Mouse (Mus musculus): Measurements from ENCODE around the gene Neurod2. TPM values are rescaled to one million over a fixed set of nuclear protein-coding genes. Genes with fewer than 3 reads are reported as not detected.

The Neurod2 gene
- polyA plus RNA-seq, 1 experiment: not detected

- peaks cover 77% of the 10 kb centered on the region for H3K27me3 ChIP-seq (ENCODE audit: control insufficient read depth, insufficient read depth, insufficient read length)
Observed at GRCm38 (mm10) chr11:98332841-98333240, 3.4 kb upstream of the Neurod2 start.

GRCm38 (mm10) chr11:98332186-98332585 lies 2.7 kb upstream of the Neurod2 start:
- TF ChIP-seq FOSL1 (IDR thresholded peaks at IDR 0.05; ENCODE audit: insufficient read depth, low read length, poor library complexity, severe bottlenecking): no peak
- TF ChIP-seq MYOD1 (IDR thresholded peaks at IDR 0.05; ENCODE audit: control insufficient read depth, insufficient read length, low read depth): no peak
- TF ChIP-seq CTCF (IDR thresholded peaks at IDR 0.05; ENCODE audit: control insufficient read depth, insufficient read depth, insufficient read length): no peak
- TF ChIP-seq MAX (IDR thresholded peaks at IDR 0.05): no peak
- no peak for TF ChIP-seq MYOG (IDR thresholded peaks at IDR 0.05; ENCODE audit: control insufficient read depth, extremely low read depth, insufficient read length)
- TF ChIP-seq CEBPB (IDR thresholded peaks at IDR 0.05; ENCODE audit: low read depth): no peak
- no peak for TF ChIP-seq USF1 (IDR thresholded peaks at IDR 0.05; ENCODE audit: low read depth)
- H3K27me3 ChIP-seq (ENCODE audit: control insufficient read depth, insufficient read depth, insufficient read length): peaks cover 78% of the 10 kb centered on the region
- H3K79me3 ChIP-seq (ENCODE audit: low read depth): no peaks in the 10 kb centered on the region
- no peaks in the 10 kb centered on the region for H3K36me3 ChIP-seq (ENCODE audit: control insufficient read depth, insufficient read depth)
- H3K79me2 ChIP-seq (ENCODE audit: control insufficient read depth, insufficient read depth): no peaks in the 10 kb centered on the region
- no peak overlapping the region for H3K4me3 ChIP-seq (ENCODE audit: insufficient read depth, poor library complexity, severe bottlenecking)
- no peak overlapping the region for H3ac ChIP-seq (ENCODE audit: control insufficient read depth, insufficient read length, low read depth)

More at GRCm38 (mm10) chr11:98332841-98333240, 3.4 kb upstream of the Neurod2 start:
- no peak overlapping the region for H3K4me3 ChIP-seq (ENCODE audit: insufficient read depth, poor library complexity, severe bottlenecking)
- H3ac ChIP-seq (ENCODE audit: control insufficient read depth, insufficient read length, low read depth): no peak overlapping the region
- TF ChIP-seq CEBPB (IDR thresholded peaks at IDR 0.05; ENCODE audit: low read depth) (no peak), USF1 (IDR thresholded peaks at IDR 0.05; ENCODE audit: low read depth) (no peak), MAX (IDR thresholded peaks at IDR 0.05) (no peak), CTCF (IDR thresholded peaks at IDR 0.05; ENCODE audit: control insufficient read depth, insufficient read depth, insufficient read length) (no peak), MYOG (IDR thresholded peaks at IDR 0.05; ENCODE audit: control insufficient read depth, extremely low read depth, insufficient read length) (no peak), FOSL1 (IDR thresholded peaks at IDR 0.05; ENCODE audit: insufficient read depth, low read length, poor library complexity, severe bottlenecking) (no peak), MYOD1 (IDR thresholded peaks at IDR 0.05; ENCODE audit: control insufficient read depth, insufficient read length, low read depth) (no peak)
- H3K79me3 ChIP-seq (ENCODE audit: low read depth): no peaks in the 10 kb centered on the region
- H3K36me3 ChIP-seq (ENCODE audit: control insufficient read depth, insufficient read depth): no peaks in the 10 kb centered on the region
- H3K79me2 ChIP-seq (ENCODE audit: control insufficient read depth, insufficient read depth): no peaks in the 10 kb centered on the region

GRCm38 (mm10) chr11:98331401-98331800 lies 2.0 kb upstream of the Neurod2 start:
- Histone ChIP-seq H3ac (ENCODE audit: control insufficient read depth, insufficient read length, low read depth) (no peak overlapping the region), H3K79me2 (ENCODE audit: control insufficient read depth, insufficient read depth) (no peaks in the 10 kb centered on the region), H3K4me3 (ENCODE audit: insufficient read depth, poor library complexity, severe bottlenecking) (no peak overlapping the region), H3K27me3 (ENCODE audit: control insufficient read depth, insufficient read depth, insufficient read length) (peaks cover 81% of the 10 kb centered on the region), H3K79me3 (ENCODE audit: low read depth) (no peaks in the 10 kb centered on the region), H3K36me3 (ENCODE audit: control insufficient read depth, insufficient read depth) (no peaks in the 10 kb centered on the region)
- TF ChIP-seq MYOG (IDR thresholded peaks at IDR 0.05; ENCODE audit: control insufficient read depth, extremely low read depth, insufficient read length) (no peak), CEBPB (IDR thresholded peaks at IDR 0.05; ENCODE audit: low read depth) (no peak), MYOD1 (IDR thresholded peaks at IDR 0.05; ENCODE audit: control insufficient read depth, insufficient read length, low read depth) (no peak), CTCF (IDR thresholded peaks at IDR 0.05; ENCODE audit: control insufficient read depth, insufficient read depth, insufficient read length) (no peak), FOSL1 (IDR thresholded peaks at IDR 0.05; ENCODE audit: insufficient read depth, low read length, poor library complexity, severe bottlenecking) (no peak)

GRCm38 (mm10) chr11:98330745-98331204 lies 1.3 kb upstream of the Neurod2 start:
- Histone ChIP-seq H3K79me3 (ENCODE audit: low read depth) (no peaks in the 10 kb centered on the region), H3K4me3 (ENCODE audit: insufficient read depth, poor library complexity, severe bottlenecking) (no peak overlapping the region), H3K79me2 (ENCODE audit: control insufficient read depth, insufficient read depth) (no peaks in the 10 kb centered on the region), H3ac (ENCODE audit: control insufficient read depth, insufficient read length, low read depth) (no peak overlapping the region), H3K36me3 (ENCODE audit: control insufficient read depth, insufficient read depth) (no peaks in the 10 kb centered on the region), H3K27me3 (ENCODE audit: control insufficient read depth, insufficient read depth, insufficient read length) (peaks cover 83% of the 10 kb centered on the region)
- TF ChIP-seq USF1 (IDR thresholded peaks at IDR 0.05; ENCODE audit: low read depth) (no peak), MYOG (IDR thresholded peaks at IDR 0.05; ENCODE audit: control insufficient read depth, extremely low read depth, insufficient read length) (no peak), CTCF (IDR thresholded peaks at IDR 0.05; ENCODE audit: control insufficient read depth, insufficient read depth, insufficient read length) (no peak), MYOD1 (IDR thresholded peaks at IDR 0.05; ENCODE audit: control insufficient read depth, insufficient read length, low read depth) (no peak), CEBPB (IDR thresholded peaks at IDR 0.05; ENCODE audit: low read depth) (no peak), FOSL1 (IDR thresholded peaks at IDR 0.05; ENCODE audit: insufficient read depth, low read length, poor library complexity, severe bottlenecking) (no peak), MAX (IDR thresholded peaks at IDR 0.05) (no peak)

GRCm38 (mm10) chr11:98329960-98330744 lies 704 bp upstream of the Neurod2 start:
- TF ChIP-seq MYOD1 (IDR thresholded peaks at IDR 0.05; ENCODE audit: control insufficient read depth, insufficient read length, low read depth): no peak
- TF ChIP-seq MYOG (IDR thresholded peaks at IDR 0.05; ENCODE audit: control insufficient read depth, extremely low read depth, insufficient read length): no peak
- no peak for TF ChIP-seq FOSL1 (IDR thresholded peaks at IDR 0.05; ENCODE audit: insufficient read depth, low read length, poor library complexity, severe bottlenecking)
- TF ChIP-seq MAX (IDR thresholded peaks at IDR 0.05): no peak
- no peak for TF ChIP-seq CTCF (IDR thresholded peaks at IDR 0.05; ENCODE audit: control insufficient read depth, insufficient read depth, insufficient read length)
- TF ChIP-seq CEBPB (IDR thresholded peaks at IDR 0.05; ENCODE audit: low read depth): no peak
- TF ChIP-seq USF1 (IDR thresholded peaks at IDR 0.05; ENCODE audit: low read depth): no peak
- Histone ChIP-seq H3K79me2 (ENCODE audit: control insufficient read depth, insufficient read depth) (no peaks in the 10 kb centered on the region), H3ac (ENCODE audit: control insufficient read depth, insufficient read length, low read depth) (no peak overlapping the region), H3K4me3 (ENCODE audit: insufficient read depth, poor library complexity, severe bottlenecking) (no peak overlapping the region), H3K36me3 (ENCODE audit: control insufficient read depth, insufficient read depth) (no peaks in the 10 kb centered on the region), H3K79me3 (ENCODE audit: low read depth) (no peaks in the 10 kb centered on the region), H3K27me3 (ENCODE audit: control insufficient read depth, insufficient read depth, insufficient read length) (peaks cover 83% of the 10 kb centered on the region)

All from C2C12 (cell line).